Mouse (Mus musculus): ENCODE data around the gene Mafb.

DNA sequence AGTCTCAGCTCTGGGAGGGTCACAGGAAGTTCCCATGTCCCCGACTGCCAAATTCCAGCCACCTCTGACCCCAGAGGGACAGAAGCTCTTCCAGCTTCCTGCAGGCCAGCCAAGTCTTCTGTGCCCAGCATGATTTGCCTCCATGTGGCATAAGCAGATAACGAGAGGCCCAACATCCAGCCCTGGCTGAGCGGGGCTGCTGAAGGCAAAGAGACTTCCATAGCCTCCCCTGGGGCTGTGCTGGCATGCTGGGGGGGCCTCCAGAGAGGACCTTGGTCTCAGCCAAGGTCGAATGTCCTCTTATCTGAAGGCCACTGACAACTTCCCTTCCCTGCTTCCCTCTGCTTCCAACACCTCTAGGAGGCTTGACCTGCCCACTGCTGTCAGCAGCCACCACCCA lies 39.7 kb downstream of the Mafb start:
- TF ChIP-seq CTCF (IDR thresholded peaks at IDR 0.05; ENCODE audit: low read depth, low read length) (no peak), POLR2A (IDR thresholded peaks at IDR 0.05; ENCODE audit: insufficient read depth, low read length) (no peak)
